Comparison of ENCODE assay signal across 14 mouse cellular contexts in genomic region chr4:143190657-143191056, GRCm38 (mm10). TPM values are rescaled to one million over a fixed set of nuclear protein-coding genes. Genes with fewer than 3 reads are reported as not detected.
DNase-seq lines count a peak whose midpoint lies in the region; ATAC-seq and TF ChIP-seq lines count a peak whose summit lies in the region.
"Had no signal": no experiment of that assay in that cellular context is flagged by ENCODE, and none has a peak within 500 bp of the region (broad histone marks: within the 10 kb centered on the region; RNA-seq: fewer than 3 reads in every experiment).

No protein-coding gene starts in this region.

- peaks cover 4% of the 10 kb centered on the region; the same call in 1 of the 2 replicates for H3K4me1 ChIP-seq in testis, adult 2 months (ENCODE audit: control insufficient read depth, insufficient read depth, low read length)
- no peaks in the 10 kb centered on the region for H3K4me1 ChIP-seq in hindbrain, postnatal 0 days (ENCODE audit: insufficient read depth, low read length)
- H3K4me1 ChIP-seq: midbrain, embryonic 12.5 days had no signal

- H3K36me3 ChIP-seq in testis, adult 2 months (ENCODE audit: control insufficient read depth, insufficient read depth, low read length), result no peaks in the 10 kb centered on the region; the same call in 1 of the 2 replicates
- no peaks in the 10 kb centered on the region for H3K36me3 ChIP-seq in hindbrain, postnatal 0 days (ENCODE audit: insufficient read depth, low read length)

- no peak overlapping the region for H3K9ac ChIP-seq in hindbrain, postnatal 0 days (replicated peaks; ENCODE audit: low read length)
- H3K9ac ChIP-seq: midbrain, embryonic 12.5 days had no signal

- peak overlapping the region; percentile 10 for H3K4me3 ChIP-seq in testis, adult 2 months (ENCODE audit: control insufficient read depth, low read depth, low read length)
- H3K4me3 ChIP-seq in hindbrain, postnatal 0 days (ENCODE audit: low read length), result no peak overlapping the region
- H3K4me3 ChIP-seq: left cerebral cortex, adult 2 months; midbrain, embryonic 12.5 days had no signal

- DNase-seq in adrenal gland, postnatal 14 days, result peak; percentile 14
- DNase-seq in adrenal gland, adult 8-10 months, result no peak
- DNase-seq in testis, postnatal 10 days (ENCODE audit: low spot score), result no peak
- peak; percentile 4 for DNase-seq in lung, postnatal 14 days
- peak; percentile 45 for DNase-seq in yolk sac, embryonic 10.5 days (ENCODE audit: low spot score)
- DNase-seq in hindbrain, postnatal 0 days (ENCODE audit: low spot score), result no peak
- DNase-seq: adrenal gland, postnatal 25 days; gastrocnemius, postnatal 25 days; kidney, adult 18-20 months; retina, postnatal 1 day had no signal

- no peak for TF ChIP-seq CTCF in testis, adult 2 months (IDR thresholded peaks at IDR 0.05; ENCODE audit: control insufficient read depth, insufficient read depth, insufficient replicate concordance, low read depth, low read length)
- no peak for TF ChIP-seq CTCF in hindbrain, postnatal 0 days (IDR thresholded peaks at IDR 0.05; ENCODE audit: low read depth)

- WGBS in hindbrain, postnatal 0 days, result 60% methylated on average over 4 of the region's 4 CpGs

- H3K27ac ChIP-seq in testis, adult 2 months (ENCODE audit: control insufficient read depth, insufficient read depth, low read depth, low read length), result no peak overlapping the region
- H3K27ac ChIP-seq in hindbrain, postnatal 0 days, result no peak overlapping the region
- H3K27ac ChIP-seq: left cerebral cortex, adult 2 months; midbrain, embryonic 12.5 days had no signal

- H3K9me3 ChIP-seq in hindbrain, postnatal 0 days (ENCODE audit: low read length), result no peaks in the 10 kb centered on the region
- H3K9me3 ChIP-seq: midbrain, embryonic 12.5 days had no signal

- no peak overlapping the region for H3K4me2 ChIP-seq in hindbrain, postnatal 0 days (ENCODE audit: low read depth, low read length)
- H3K4me2 ChIP-seq: midbrain, embryonic 12.5 days had no signal

- no peaks in the 10 kb centered on the region for H3K27me3 ChIP-seq in testis, adult 2 months (ENCODE audit: control insufficient read depth, insufficient read depth, low read length)
- H3K27me3 ChIP-seq in hindbrain, postnatal 0 days (ENCODE audit: insufficient read depth, low read length), result no peaks in the 10 kb centered on the region
- H3K27me3 ChIP-seq: midbrain, embryonic 12.5 days had no signal

- no peak for TF ChIP-seq POLR2A in testis, adult 2 months (IDR thresholded peaks at IDR 0.05; ENCODE audit: control insufficient read depth, low read depth, low read length)

- no peak for ATAC-seq in erythroblast, adult 5-6 weeks (replicated peaks; ENCODE audit: low FRiP score, poor library complexity, severe bottlenecking)
- no peak for ATAC-seq in hindbrain, postnatal 0 days

RNA-seq across cellular contexts. Expression of gene Prdm2, which starts 22.1 kb away (rescaled TPM):
- total RNA-seq in adrenal gland, postnatal 14 days (2021), result 25.8 and 27.6 TPM in 2 replicates
- total RNA-seq in adrenal gland, adult 8-10 months (2022), result 10 to 100 TPM; 30.3 to 36.8 (median 33.7) TPM
- polyA plus RNA-seq in testis, adult 2 months (2012; rRNA removed), result 32.3 and 33.4 TPM in 2 replicates
- 8.6 and 15.0 TPM in 2 replicates for total RNA-seq in erythroblast, adult 5-6 weeks (2015; ENCODE audit: low replicate concordance)
- 8.2 and 8.4 TPM in 2 replicates for total RNA-seq in erythroblast, adult 5-6 weeks (2017; ENCODE audit: low replicate concordance)
- total RNA-seq in hindbrain, postnatal 0 days (2014; rRNA removed), result 16.6 and 23.8 TPM in 2 replicates
- polyA plus RNA-seq in hindbrain, postnatal 0 days (2015; fragmentation: Nextera tagmentation; extraction: Ambion mirVana), result 10.3 and 11.0 TPM in 2 replicates

Comparison
In these comparisons a context has a peak if more than half of its experiments do, and no peak if none do; other contexts are left out.
1. DNase-seq: peak in adrenal gland, postnatal 14 days (single experiment), lung, postnatal 14 days (single experiment) and yolk sac, embryonic 10.5 days (single experiment); none in adrenal gland, adult 8-10 months (single experiment), testis, postnatal 10 days (single experiment) and hindbrain, postnatal 0 days (single experiment).